Mouse (Mus musculus): ENCODE data around the gene Tbc1d2b. TPM values are rescaled to one million over a fixed set of nuclear protein-coding genes. Genes with fewer than 3 reads are reported as not detected.
A peak's percentile ranks its signal among the peaks of the same experiment; 100 is the strongest.

Tbc1d2b gene
- polyA plus RNA-seq, 2 experiments: 20.0 to 25.5 TPM

- peaks cover 45% of the 10 kb centered on the region for H3K36me3 ChIP-seq (ENCODE audit: control insufficient read depth, insufficient read depth, low read length)
- ATAC-seq (ENCODE audit: low FRiP score, low read depth) (no peak), DNase-seq (ENCODE audit: low spot score) (no peak)
- H3K9me3 ChIP-seq (ENCODE audit: control insufficient read depth, low read length): no peaks in the 10 kb centered on the region
- no peak overlapping the region for H3K9ac ChIP-seq (ENCODE audit: low read depth, low read length, severe bottlenecking)
- 96% methylated on average over 19 of the region's 19 CpGs for WGBS
- no peak for TF ChIP-seq POLR2A (IDR thresholded peaks at IDR 0.05; ENCODE audit: borderline replicate concordance, extremely low read depth, insufficient read depth, insufficient read length)
- no peaks in the 10 kb centered on the region for H3K27me3 ChIP-seq (ENCODE audit: control insufficient read depth, insufficient read depth, low read length)
- H3K4me3 ChIP-seq (replicated peaks; ENCODE audit: low read length): no peak overlapping the region
- H3K4me1 ChIP-seq (ENCODE audit: control insufficient read depth, insufficient read depth, low read length): no peaks in the 10 kb centered on the region
- H3K27ac ChIP-seq (replicated peaks; ENCODE audit: low read depth, low read length): no peak overlapping the region
- no peak overlapping the region for H3K4me2 ChIP-seq (replicated peaks; ENCODE audit: low read depth, low read length, severe bottlenecking)
Observed at GRCm38 (mm10) chr9:90171421-90171820, 99.2 kb downstream of the Tbc1d2b start.

GRCm38 (mm10) chr9:90169965-90170364 is 100.6 kb downstream of the Tbc1d2b start:
- H3K9ac ChIP-seq (ENCODE audit: low read depth, low read length, severe bottlenecking): no peak overlapping the region
- 67% methylated on average over 4 of the region's 4 CpGs for WGBS
- H3K4me3 ChIP-seq (replicated peaks; ENCODE audit: low read length): no peak overlapping the region
- no peaks in the 10 kb centered on the region for H3K27me3 ChIP-seq (ENCODE audit: control insufficient read depth, insufficient read depth, low read length)
- DNase-seq (ENCODE audit: low spot score) (no peak), ATAC-seq (ENCODE audit: low FRiP score, low read depth) (no peak)
- peaks cover 35% of the 10 kb centered on the region for H3K36me3 ChIP-seq (ENCODE audit: control insufficient read depth, insufficient read depth, low read length)
- no peaks in the 10 kb centered on the region for H3K9me3 ChIP-seq (ENCODE audit: control insufficient read depth, low read length)
- no peak for TF ChIP-seq POLR2A (IDR thresholded peaks at IDR 0.05; ENCODE audit: borderline replicate concordance, extremely low read depth, insufficient read depth, insufficient read length)
- no peak overlapping the region for H3K4me2 ChIP-seq (replicated peaks; ENCODE audit: low read depth, low read length, severe bottlenecking)
- no peaks in the 10 kb centered on the region for H3K4me1 ChIP-seq (ENCODE audit: control insufficient read depth, insufficient read depth, low read length)
- H3K27ac ChIP-seq (replicated peaks; ENCODE audit: low read depth, low read length): no peak overlapping the region

GRCm38 (mm10) chr9:90166615-90167014 is 104.0 kb downstream of the Tbc1d2b start:
- Histone ChIP-seq H3K9ac (ENCODE audit: low read depth, low read length, severe bottlenecking) (no peak overlapping the region), H3K36me3 (ENCODE audit: control insufficient read depth, insufficient read depth, low read length) (peaks cover 4% of the 10 kb centered on the region; the same call in 1 of the 2 replicates), H3K9me3 (ENCODE audit: control insufficient read depth, low read length) (no peaks in the 10 kb centered on the region), H3K4me1 (ENCODE audit: control insufficient read depth, insufficient read depth, low read length) (0 out of 2 replicates have a peak, but pooled peaks cover 5% of the 10 kb centered on the region), H3K4me2 (replicated peaks; ENCODE audit: low read depth, low read length, severe bottlenecking) (no peak overlapping the region), H3K27me3 (ENCODE audit: control insufficient read depth, insufficient read depth, low read length) (no peaks in the 10 kb centered on the region), H3K27ac (replicated peaks; ENCODE audit: low read depth, low read length) (no peak overlapping the region), H3K4me3 (replicated peaks; ENCODE audit: low read length) (no peak overlapping the region)
- DNase-seq (ENCODE audit: low spot score) (no peak), ATAC-seq (ENCODE audit: low FRiP score, low read depth) (no peak)
- TF ChIP-seq POLR2A (IDR thresholded peaks at IDR 0.05; ENCODE audit: borderline replicate concordance, extremely low read depth, insufficient read depth, insufficient read length): no peak
- 81% methylated on average over 5 of the region's 5 CpGs for WGBS

GRCm38 (mm10) chr9:90165590-90165989 is 105.0 kb downstream of the Tbc1d2b start:
- no peaks in the 10 kb centered on the region for H3K9me3 ChIP-seq (ENCODE audit: control insufficient read depth, low read length)
- H3K4me3 ChIP-seq (replicated peaks; ENCODE audit: low read length): no peak overlapping the region
- no peak overlapping the region for H3K4me2 ChIP-seq (replicated peaks; ENCODE audit: low read depth, low read length, severe bottlenecking)
- no peak overlapping the region for H3K27ac ChIP-seq (replicated peaks; ENCODE audit: low read depth, low read length)
- H3K27me3 ChIP-seq (ENCODE audit: control insufficient read depth, insufficient read depth, low read length): no peaks in the 10 kb centered on the region
- H3K36me3 ChIP-seq (ENCODE audit: control insufficient read depth, insufficient read depth, low read length): no peaks in the 10 kb centered on the region
- WGBS: 90% methylated on average over 4 of the region's 4 CpGs
- 0 out of 2 replicates have a peak, but pooled peaks cover 5% of the 10 kb centered on the region for H3K4me1 ChIP-seq (ENCODE audit: control insufficient read depth, insufficient read depth, low read length)
- DNase-seq (ENCODE audit: low spot score) (no peak), ATAC-seq (ENCODE audit: low FRiP score, low read depth) (no peak)
- no peak overlapping the region for H3K9ac ChIP-seq (ENCODE audit: low read depth, low read length, severe bottlenecking)
- TF ChIP-seq POLR2A (IDR thresholded peaks at IDR 0.05; ENCODE audit: borderline replicate concordance, extremely low read depth, insufficient read depth, insufficient read length): no peak

- Histone ChIP-seq H3K4me3 (replicated peaks; ENCODE audit: low read length) (peak overlapping the region; percentile 78; the same call in 1 of the 2 replicates), H3K27ac (replicated peaks; ENCODE audit: low read depth, low read length) (no peak overlapping the region), H3K4me1 (ENCODE audit: control insufficient read depth, insufficient read depth, low read length) (0 out of 2 replicates have a peak, but pooled peaks cover 5% of the 10 kb centered on the region), H3K27me3 (ENCODE audit: control insufficient read depth, insufficient read depth, low read length) (no peaks in the 10 kb centered on the region), H3K4me2 (replicated peaks; ENCODE audit: low read depth, low read length, severe bottlenecking) (peak overlapping the region; percentile 85), H3K9ac (ENCODE audit: low read depth, low read length, severe bottlenecking) (no peak overlapping the region), H3K36me3 (ENCODE audit: control insufficient read depth, insufficient read depth, low read length) (no peaks in the 10 kb centered on the region), H3K9me3 (ENCODE audit: control insufficient read depth, low read length) (0 out of 2 replicates have a peak, but pooled peaks cover under 1% of the 10 kb centered on the region)
- ATAC-seq (ENCODE audit: low FRiP score, low read depth): no peak
- WGBS: 52% methylated on average over 4 of the region's 4 CpGs
- no peak for DNase-seq (ENCODE audit: low spot score)
- no peak for TF ChIP-seq POLR2A (IDR thresholded peaks at IDR 0.05; ENCODE audit: borderline replicate concordance, extremely low read depth, insufficient read depth, insufficient read length)
Observed at GRCm38 (mm10) chr9:90164670-90165453, 105.7 kb downstream of the Tbc1d2b start.

All from limb, embryonic 14.5 days (tissue).